Mouse (Mus musculus) left cerebral cortex, postnatal 36 days (tissue): ENCODE data around the gene Ciz1. TPM values are rescaled to one million over a fixed set of nuclear protein-coding genes. Genes with fewer than 3 reads are reported as not detected.
"Not testable (repeated sequence)": the region's sequence is repeated elsewhere in the genome, so short reads cannot be mapped to it uniquely, and the experiment has no call there.

Source experiments
- DNase-seq, 2 experiments: peaks; one replicate each; pipeline ENCODE4 v3.0.0; 2021 to 2022; ENCODE audit warnings: low spot score in 2 of 2, mixed read lengths in 1 of 2
- intact Hi-C: fragments of 180-260 bp; cut with DNase I; formaldehyde crosslinking; loops from one replicate; pipeline ENCODE4 v1.15.1; 2025
- total RNA-seq, 2 experiments: library from RNA; stranded (reverse); gene quantifications; 2 replicates each; pipeline ENCODE4 v1.2.3; 2021

The Ciz1 gene
- total RNA-seq, 2 experiments from 2014 or later = 60.4 to 97.8 TPM

DNA sequence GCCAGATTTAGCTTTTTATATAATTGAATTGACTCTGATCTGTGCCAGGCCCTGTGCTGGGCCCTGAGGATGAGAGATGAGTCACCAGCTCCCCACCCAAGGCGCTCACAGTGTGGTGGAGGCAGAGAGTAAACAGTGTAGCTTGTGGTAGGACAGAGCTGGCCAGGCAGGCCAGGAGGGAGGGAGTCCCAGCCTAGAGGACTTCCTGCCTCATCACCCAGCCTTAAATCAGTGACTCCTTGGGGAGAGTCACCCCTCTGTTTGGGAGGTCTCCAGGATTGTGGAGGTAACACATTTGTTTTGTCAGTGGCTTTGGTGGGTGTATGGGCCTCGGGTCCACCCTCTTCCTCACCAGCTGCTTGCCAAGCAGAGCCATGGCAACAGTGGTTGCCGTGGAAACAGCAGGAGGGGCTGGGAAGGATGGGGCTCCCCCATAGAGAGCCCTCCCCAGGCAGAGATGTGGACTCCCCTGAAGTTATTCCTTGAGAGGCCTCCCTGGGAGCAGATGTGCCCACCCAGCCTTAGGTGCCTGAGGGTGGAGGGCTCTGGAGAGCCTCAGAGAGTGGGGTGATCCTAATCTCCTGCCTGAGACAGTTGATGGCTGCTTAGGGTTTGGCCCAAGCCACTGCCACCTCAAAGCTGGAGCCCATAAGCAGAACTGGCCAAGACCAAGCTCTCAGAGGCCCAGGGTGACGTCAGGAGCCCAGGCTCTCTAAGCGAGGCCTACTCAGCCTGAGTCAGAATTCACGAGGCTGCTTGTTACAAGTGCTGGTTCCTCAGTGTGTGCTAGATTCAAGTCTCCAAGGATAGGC, 9.4 kb upstream of the Ciz1 start:
- peak; percentile 84 to 87 for DNase-seq
- intact Hi-C loops = no loop called here

DNA sequence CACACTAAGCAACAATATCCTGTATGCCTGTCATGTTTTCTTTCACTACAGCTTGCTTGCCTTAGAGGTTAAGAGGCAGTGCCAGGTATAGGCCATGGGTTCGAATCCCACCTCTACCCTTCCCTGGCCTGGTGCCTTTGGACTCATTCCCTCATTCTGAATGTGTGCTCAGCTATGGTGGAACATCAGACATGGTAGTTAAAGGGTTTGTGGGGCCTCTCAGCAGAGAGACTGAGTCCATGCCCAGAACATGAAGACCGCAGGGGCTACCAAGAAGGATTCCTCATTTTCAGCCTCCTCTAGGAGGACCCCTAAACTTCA, 8.8 kb upstream of the Ciz1 start:
- intact Hi-C loops = no loop called here
- no peak for DNase-seq

DNA sequence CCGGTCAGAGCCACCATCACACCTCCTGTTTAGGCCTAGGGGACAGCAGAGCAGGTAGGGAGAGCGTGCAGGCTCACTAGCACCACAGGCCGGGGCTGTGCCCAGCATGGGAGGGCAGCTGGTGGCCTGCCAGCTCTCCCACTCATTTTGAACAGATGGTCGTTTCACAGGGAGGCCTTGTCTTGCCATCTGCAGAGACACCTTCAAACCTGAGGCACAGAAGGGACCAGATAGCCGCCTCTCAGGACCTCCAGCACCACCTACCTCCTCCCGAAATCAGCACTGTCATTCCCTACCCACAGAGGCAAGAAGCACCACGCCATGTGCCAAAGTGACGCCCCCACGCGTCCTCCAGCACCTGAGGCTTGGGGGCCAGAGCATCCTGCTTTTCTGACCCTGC, 8.1 kb upstream of the Ciz1 start:
- intact Hi-C loops = no loop called here
- DNase-seq = peak; percentile 73 to 81

DNA sequence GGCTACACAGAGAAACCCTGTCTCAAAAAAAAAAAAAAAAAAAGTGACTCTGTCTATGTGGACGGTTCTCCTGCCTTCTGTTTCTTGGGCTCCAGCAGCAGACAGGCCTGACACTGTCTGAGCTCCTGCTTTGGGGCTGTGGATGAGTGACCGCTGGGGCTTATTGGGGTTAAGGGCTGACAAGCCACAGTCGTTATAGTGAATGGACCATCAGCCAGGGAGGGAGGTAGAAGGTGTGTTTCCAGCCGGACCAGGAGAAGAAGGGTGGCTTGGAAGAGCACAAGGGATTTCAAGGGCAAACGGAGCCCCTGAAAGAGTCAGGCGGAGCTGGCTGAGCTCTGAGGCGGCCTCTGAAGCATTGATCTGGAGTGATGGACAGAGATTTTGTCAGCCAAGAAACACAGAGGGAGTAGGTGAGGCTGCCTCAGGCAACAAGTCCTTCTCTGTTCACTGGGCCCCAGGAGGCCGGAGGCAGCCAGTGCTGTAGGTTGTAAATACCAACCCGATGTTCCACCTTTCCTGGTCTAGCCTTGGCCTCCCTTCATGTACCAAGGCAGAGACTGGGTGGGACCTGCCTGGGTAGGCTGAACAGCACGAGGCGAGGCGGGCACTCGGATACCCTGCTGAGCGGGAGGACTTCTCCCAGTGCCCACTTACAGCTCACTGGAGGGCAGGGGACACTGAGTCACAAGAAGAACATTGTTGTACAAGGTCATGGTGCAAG, 7.4 kb upstream of the Ciz1 start:
- DNase-seq = no peak
- intact Hi-C loops = no loop called here

DNA sequence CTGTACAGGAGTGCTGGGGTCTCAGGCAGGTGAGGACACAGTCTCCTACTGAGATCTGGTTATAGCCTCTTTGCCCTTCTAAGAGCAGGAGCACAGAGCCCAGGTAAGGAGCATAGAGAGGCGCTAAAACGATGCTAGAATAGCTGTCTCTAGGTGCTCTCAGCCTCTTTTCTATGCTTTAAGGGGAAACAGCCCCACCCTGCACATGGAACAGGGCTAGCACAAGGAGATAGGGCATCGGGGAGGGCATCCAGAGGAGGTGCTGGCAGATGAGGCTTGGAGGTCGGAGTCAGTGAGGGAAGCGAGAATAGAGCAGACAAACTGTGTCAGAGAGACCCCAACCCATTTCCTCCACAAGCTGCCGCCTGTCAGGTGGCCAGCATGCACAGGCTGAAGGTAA, 5.1 kb upstream of the Ciz1 start:
- intact Hi-C loops = no loop called here
- no peak for DNase-seq

DNA sequence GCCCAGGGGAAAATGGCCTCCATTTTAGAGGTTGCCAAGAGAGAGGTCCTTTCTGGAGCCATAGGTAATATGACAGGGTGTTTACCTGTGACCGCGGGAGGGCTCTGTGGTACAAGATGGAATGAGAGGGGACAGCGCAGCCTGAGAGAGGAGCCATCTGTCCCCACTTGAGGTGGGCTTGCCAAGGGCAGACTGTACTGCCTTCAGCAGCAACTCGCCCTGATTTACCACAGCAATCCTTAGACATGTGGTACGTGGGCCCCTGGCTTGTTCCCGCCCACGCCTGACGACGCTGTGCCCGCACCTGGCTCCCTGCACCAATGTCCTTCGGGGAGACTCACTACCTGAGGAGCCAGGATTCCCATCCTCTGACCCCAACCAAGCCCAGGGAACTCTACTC, 3.8 kb upstream of the Ciz1 start:
- intact Hi-C loops = loop anchor here (2.0 kb wide), 1 partner anchor 34 kb away; no protein-coding TSS in a partner anchor
- peak; percentile 69 to 79 for DNase-seq

DNA sequence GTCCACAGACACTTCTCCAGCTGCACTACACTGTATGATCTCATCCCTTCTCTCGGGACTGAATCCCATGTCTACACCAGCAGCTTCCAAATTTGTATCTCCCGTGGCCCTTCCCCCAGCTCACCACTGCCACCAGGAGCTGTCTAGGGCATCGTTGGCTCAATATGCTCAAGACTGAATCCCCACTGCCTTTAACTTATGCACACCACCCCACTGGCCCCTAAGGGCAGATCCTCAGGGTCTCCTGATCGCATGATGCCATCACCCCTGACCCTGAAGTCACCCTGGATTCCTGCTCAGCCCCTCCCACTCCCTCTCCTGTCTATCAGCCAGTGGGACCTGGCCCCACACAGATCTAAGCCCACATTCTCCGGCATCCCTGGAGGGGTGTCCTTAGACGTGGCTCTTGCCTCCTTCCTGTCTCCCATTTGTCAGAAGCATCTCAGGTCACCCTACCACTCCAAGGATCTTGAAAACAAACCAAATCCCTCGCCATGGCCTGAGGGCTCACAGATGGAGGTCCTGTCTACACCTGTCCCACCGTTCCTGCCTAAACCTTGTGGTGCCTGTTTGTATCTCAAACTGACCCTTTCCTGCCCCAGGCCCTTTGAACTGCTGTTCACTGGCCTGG, 2.4 kb upstream of the Ciz1 start:
- peak in 1 of 2 experiments; percentile 66 for DNase-seq
- intact Hi-C loops = loop anchor here (2.0 kb wide), 1 partner anchor 35 kb away; no protein-coding TSS in a partner anchor

DNA sequence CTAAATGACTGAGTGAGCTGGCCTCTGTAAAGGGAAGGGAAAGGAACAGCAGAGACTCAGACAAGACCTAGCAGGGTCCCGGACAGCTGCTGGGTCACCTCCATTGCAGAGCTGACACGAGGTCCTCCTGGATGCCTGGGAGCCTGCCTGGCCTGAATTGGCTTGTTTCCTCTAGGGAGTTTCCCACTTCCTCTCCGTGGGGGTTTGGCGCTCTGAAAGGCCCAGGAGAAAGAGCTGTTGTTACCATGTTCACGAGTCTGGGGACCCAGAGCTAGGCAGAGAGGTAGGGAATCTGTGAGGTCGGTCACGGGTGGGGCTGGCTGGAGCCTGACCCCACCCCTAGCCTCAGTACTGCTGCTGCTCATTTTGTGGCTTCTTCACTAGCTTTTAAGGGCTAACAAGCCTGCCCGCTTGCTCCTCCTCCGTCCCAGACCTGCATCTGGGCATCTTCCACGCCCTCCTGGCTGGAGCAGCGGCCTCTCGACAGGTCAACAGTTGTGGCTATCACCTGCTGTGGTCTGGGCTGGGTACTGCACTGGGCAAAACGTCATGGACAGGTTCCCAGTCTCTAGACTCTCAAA, 1.6 kb upstream of the Ciz1 start:
- no peak for DNase-seq
- intact Hi-C loops = no loop called here

DNA sequence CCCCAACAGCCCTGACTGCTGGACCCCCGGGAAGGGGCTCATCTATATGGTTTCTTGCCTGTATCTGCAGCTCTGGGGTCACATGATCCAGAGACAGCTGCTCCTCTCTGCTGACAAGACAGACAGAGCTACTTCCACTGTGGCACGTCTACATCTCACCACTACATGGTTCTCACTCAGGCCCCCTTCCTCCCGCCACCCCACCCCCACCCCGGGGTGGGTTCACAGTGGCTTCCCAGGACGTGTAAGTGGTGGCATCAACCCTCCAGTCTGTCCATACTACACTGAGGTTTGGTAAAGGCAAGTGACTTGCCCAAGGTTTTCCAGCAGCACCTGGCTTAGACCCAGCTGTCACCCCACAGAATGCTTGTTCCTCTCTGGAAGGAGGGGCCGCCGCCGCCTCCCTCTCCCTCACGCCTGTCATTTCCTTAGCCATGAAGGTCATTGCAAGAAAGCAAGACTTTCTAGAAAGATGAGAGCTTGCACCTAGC, 611 bp upstream of the Ciz1 start:
- intact Hi-C loops = no loop called here
- DNase-seq = peak; percentile 63 to 67

DNA sequence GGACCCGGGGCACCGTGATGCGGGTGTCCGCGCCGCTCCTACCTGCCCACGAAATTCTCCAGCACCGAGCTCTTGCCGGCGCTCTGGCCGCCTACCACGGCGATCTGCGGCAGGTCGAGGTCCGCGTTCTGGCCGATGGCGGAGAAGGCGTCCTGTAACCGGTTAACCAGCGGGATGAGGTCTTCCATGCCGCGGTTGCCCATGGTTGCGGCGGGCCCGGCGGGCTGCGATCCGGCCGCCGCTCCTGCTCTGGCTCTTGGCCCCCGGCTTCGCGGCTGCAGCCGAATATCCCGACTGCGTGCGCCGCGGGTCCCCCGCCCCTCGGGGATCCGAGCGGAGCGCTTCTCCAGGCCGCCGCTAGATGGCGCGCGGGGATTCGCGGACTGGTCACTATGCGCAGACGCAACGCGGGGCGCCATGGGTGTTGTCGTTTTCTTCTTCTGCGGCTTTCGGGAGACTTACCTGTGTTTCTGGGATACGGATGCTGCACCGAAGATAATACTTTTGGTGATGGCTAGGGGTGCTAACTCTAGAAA, 948 bp downstream of the Ciz1 start, which contains the start of gene Dnm1:
Gene Dnm1 (minus strand): TSS at position 332 of the 536 bp plus-strand sequence.
- DNase-seq = peak; percentile 94 to 95
- intact Hi-C loops = no loop called here

DNA sequence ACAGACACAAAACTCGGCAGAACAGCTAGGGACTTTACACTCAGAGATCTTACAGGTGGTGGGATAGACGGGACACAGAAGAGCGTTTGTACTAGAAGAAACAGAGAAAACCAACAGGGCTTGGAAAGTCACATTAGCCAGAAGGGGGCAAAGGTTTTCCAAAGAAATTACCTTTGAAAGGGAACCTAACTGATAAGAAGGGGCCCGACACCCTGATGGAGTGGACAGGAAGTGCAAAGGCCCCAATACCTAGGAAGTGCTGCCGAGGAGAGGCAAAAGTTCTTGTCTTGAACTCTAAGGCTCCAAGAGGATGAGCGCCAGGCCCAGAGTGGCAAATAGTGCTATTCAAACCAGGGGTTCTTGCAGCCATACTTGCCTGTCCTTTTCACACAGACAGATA, 1.7 kb downstream of the Ciz1 start:
- no peak for DNase-seq
- intact Hi-C loops = no loop called here

DNA sequence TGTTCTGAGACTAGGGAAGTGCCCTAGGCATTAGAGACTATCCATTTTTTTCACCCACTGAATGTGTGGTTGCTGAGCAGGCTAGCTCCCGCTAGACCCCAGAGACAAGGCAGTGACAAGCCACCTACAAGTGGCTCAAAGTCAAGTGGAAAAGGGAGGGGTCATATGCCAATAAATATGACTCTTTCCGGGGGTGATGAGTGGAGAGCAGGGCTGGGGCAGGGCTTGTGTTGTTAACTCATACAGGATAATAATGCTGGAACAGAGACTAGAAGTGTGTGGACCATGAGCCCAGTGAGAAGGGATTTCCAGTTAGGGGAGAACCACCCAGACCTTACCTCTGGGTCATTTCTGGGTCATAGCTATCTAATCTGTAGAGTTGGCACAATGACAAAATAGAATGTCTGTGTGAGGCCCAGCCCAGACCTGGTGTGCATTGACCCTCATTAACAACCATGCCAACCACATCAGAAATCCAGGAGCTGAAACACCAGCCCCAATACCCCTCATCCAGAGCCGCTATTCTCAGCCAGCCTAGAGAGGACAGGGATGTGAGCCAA, 2.3 kb downstream of the Ciz1 start:
- intact Hi-C loops = no loop called here
- no peak for DNase-seq

DNA sequence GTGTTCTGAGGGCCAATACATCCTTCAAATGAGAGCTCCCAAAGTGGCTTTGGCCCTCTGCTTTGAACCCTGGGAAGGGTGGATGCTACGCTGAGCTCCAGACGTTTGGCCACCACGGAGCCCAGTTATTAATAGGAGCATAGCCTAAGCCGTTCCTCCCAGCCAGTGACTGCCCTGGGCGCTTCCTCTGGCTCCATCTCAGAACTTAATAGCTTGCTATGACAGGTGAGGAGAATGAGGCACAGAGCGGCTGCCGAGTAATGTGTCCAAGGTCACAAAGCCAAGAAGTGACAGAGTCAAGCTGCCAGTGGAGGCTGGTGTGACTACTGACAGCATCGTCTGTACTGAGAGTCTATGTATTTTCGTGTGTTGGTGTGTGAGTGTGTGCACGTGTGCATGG, 4.1 kb downstream of the Ciz1 start:
- DNase-seq = no peak
- intact Hi-C loops = no loop called here

DNA sequence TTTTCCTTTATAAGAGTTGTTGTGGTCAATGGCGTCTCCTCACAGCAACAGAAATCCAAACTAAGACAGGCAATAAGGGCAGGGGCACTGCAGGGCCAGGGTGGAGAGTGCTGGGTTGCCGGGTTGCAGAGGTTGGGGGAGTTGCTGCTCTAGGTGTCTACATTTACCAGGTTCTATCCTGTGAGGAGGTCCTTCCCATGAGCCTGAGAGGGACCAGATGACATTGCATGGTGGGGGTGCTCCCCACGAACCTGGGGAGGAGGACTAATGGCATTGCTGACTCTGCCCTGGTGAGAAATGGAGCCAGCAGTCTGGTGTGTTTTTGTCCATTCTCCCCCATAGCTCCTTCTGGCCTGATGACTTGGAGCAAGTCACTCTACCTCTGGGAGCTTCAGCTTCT, 5.6 kb downstream of the Ciz1 start:
- no peak for DNase-seq
- intact Hi-C loops = no loop called here

DNA sequence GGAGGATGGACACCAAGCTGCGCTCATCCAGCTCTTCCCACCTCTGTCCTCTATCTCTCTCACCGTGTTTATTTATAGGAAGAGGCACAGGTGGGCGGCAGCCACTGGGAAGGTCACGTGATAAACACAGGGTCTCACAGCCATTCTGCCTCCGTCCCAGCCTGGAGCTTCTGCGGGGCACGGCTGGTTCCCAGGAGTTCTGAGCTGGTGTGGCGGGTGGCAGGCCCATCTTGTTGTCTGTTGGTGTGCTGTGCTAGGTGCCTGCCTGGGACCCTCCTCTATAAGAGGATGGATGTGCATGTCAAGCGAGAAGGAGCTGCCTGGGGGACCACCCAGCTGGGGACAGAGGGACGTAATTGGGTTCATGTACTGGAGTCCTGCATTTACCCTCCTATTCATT, 6.3 kb downstream of the Ciz1 start:
- intact Hi-C loops = no loop called here
- DNase-seq = no peak

DNA sequence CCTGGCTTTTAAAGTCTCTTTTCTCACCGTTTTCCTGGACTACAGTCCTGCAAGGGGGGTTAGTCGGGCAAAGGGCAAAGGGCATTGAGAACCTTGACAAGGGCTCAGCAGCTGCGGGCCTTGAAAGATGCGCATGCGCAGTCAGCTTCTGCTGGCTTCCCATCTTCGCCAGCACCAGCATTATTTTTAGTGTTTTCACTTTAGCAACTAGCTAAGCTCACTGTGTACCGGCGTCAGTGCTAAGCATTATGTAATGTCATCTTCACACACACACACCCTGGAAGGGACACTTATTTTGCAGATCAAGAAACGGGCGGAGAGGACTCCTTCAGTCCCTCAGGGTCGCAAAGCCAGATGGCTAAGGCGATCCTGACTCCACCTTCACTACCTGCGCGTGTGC, 8.6 kb downstream of the Ciz1 start:
- DNase-seq = peak; percentile 86 to 87
- intact Hi-C loops = loop anchor here (5.0 kb wide), 1 partner anchor 37 kb away; the partner anchor contains the start of gene Ptges2

DNA sequence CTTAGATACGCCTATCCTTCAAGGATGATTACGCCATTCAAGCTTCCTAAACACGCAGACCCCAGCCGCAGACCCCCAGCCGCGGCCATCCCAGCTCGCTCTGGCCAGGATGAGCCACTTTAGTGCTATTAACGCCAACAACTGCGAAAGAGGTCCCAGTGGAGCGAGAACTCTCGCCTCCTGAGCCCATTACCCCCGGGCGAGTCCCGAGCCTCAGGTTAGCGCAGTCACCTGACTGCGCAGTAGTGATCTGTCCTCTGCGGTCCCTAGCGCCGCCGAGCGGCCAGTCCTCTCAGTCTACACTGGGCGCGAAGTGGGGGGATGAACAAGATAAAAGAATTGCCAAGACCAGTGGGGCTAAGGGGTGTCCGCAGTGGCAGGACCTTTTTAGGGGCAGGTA, 9.3 kb downstream of the Ciz1 start:
- intact Hi-C loops = loop anchor here (5.0 kb wide), 1 partner anchor 36 kb away; the partner anchor contains the start of gene Ptges2
- peak; percentile 78 to 79 for DNase-seq

DNA sequence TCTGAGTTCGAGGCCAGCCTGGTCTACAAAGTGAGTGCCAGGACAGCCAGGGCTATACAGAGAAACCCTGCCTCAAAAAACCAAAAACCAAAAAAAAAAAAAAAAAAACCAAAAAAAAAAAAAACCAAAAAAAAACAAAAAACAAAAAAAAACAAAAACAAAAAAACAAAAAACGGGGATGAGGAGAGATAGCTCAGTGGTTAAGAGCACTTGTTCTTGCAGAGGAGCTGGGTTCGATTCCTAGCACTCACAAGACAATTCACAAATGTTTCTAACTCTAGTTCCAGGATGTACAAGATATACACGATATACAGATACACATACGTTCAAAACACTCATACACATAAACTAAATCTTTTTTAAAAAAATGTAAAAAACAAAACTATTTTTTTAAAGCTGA, 10.1 kb downstream of the Ciz1 start:
- DNase-seq = not testable (repeated sequence)
- intact Hi-C loops = loop anchor here (5.0 kb wide), 1 partner anchor 35 kb away; the partner anchor contains the start of gene Ptges2

DNA sequence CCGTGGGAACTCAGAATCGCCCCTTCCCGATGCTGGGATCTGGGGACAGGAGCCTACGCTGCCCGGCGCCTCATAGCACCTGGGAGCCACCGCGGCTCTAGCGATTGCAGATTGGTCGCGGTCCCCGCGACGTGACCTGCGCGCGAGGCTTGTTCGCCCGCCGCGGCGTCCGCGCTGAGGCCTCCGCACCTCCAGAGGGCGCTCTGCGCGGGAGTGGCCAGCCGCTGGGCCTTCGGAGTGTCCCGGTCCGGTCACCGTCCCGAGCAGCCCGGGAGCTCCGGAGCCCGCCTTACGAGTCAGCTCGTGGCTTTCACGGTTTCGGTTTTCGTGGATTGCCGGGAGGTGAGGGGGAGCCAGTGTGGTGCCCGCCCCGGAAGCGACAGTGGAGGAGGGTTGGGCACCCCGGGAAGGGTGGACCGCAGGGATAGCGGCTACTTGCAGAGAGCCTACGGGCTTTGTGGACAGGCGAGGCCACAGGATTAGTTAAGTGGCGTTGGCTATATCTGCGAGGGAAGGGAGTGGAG, 10.8 kb downstream of the Ciz1 start:
- peak; percentile 92 to 95 for DNase-seq
- intact Hi-C loops = loop anchor here (5.0 kb wide), 1 partner anchor 34 kb away; the partner anchor contains the start of gene Ptges2
